Mouse (Mus musculus): ENCODE results near the gene Comt.
A peak's percentile ranks its signal among the peaks of the same experiment; 100 is the strongest.

The Comt gene

DNA sequence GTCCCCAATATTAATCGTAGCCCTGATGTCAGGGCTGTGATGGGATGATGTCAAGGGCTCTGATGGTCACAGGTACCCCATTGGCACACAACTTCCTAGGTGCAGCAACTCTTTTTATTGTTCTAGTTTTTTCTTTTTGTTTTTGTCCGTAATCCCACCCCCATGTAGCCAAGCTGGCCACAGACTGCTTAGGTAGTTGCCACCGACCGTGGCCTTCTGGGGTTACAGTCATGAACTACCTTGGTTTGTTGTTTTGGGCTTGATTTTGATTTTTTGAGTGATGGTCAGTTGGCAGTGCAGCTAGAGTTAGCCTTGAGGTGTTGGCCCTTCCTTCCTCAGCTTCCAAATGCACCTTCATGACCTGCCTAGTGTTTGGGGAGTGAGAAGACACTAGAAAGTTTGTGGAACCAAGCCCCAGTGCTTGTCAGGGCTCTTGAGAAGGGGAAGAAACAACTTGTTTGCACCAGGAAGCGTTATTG lies at the start of gene Comt:
TSS of gene Comt (minus strand) at position 51 of the 479 bp plus-strand sequence.
- DNase-seq (ENCODE audit: low spot score), result no peak

DNA sequence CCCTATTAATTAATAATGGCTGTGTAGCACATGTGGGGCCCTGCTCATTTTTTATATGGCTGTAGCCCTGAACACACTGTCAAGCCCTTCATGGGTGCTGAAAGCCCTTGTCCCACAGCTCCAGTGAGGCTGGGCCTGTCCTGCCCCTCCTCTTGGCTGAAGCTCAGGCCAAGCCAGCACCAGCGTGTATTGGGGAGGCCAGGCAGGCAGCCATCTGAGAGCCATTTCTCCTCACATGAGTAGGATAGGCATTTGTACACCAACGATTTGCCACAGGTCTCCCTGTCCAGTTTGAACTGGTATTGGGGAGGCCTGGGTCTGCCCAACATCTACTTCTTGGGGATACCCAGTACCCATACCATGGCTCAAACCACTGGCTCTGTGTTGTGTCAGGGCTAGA lies 47.4 kb upstream of the Comt start:
- DNase-seq (ENCODE audit: low spot score), result no peak

DNA sequence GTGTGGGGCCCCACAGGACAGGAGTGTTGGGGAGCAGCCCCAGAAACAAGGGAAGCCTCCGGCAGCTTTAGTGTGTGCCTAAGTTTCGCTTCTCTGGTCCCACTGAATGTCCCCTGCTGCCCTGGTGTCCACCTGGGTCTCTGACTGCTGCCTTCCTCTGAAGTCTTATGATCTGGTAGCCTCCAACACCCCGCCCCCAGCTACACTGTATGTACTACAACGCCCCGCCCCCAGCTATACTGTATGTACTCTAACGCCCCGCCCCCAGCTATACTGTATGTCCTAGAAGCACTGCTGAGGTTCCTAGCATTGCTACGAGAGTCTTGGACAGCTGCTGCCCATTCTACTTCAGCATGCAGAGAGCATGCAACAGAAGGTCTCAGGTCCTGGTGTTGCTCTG lies 46.3 kb upstream of the Comt start:
- no peak for DNase-seq (ENCODE audit: low spot score)

DNA sequence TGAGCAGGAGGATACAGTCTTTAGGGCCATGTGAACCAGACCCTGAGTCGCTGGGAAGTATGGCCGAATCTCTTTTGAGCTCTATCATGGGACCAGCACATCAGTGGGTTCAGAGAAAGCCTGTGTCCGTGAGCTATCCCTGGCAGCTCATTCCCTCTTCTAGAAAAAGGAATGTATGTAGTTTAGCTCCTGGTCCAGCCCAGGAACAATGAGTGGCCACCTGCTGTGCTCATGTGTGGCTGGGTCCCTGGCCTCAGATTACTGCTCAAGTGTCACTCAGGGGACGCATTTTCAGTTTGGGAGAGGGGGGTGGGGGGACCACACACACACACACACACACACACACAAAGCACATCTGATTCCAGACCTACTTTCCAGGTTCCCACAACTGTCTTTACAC lies 45.8 kb upstream of the Comt start:
- no peak for DNase-seq (ENCODE audit: low spot score)

DNA sequence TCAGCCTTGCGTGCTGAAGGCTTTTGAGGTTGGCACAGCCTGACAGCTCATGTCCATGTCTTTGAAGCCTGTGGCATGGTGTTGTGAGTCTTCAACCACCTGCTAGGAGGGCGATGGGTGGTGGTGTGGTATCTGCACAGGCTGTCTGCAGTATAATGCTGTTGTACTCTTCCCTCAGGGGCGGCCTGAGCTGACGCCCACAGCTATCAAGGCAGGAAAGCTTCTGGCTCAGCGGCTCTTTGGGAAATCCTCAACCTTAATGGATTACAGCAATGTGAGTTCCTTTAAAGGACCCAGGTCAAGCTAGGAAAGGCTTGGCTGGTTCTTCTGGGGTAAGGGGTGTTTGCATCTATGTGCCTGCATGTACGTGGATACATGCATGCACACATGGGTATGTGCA lies 45.3 kb upstream of the Comt start:
- DNase-seq (ENCODE audit: low spot score), result no peak

DNA sequence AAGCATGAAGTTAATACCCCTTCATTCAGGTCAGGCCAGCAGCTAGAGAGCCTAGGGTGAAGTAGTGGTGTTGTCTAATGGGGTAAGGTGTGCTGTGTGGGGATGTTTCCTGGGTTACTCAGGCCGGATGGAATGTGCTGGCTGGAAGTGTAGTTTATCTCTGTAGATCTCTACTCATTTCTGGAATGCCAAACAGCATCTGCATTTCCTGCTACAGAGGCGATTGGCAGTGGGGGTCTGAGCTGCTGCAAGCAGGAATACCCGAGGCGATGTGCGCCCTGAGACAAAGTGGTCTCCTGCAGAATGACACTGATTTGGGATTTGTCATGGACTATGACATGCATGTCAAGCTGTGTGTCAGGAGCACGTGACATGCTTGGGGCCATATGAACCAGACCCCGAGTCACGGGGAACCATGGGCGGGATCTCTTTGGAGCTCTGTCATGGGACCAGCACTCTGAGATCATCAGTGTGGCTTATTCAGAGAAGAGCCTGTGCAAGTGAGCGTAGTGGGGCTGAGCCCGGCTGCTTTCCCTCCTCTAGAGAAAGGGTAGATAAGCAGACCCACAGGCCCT lies 44.8 kb upstream of the Comt start:
- no peak for DNase-seq (ENCODE audit: low spot score)

DNA sequence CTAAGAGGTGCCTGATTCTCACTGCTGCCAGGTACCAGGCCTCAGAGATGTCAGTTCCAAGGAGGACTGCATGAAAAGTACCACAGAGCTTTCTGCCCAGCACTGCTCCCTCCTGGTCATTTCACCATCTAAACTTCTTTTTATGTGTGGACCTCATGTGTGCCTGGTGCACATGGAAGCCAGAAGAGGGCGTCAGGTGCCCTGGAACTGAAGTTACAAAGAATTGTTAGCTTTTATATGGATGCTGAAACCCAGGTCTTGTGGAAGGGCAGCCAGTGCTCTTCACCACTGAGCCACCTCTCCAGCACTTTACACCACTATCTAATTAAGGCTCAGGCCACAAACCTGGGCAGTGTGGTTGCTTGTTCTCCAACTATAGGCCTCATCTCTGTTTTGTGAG lies 44.2 kb upstream of the Comt start:
- DNase-seq (ENCODE audit: low spot score), result no peak

DNA sequence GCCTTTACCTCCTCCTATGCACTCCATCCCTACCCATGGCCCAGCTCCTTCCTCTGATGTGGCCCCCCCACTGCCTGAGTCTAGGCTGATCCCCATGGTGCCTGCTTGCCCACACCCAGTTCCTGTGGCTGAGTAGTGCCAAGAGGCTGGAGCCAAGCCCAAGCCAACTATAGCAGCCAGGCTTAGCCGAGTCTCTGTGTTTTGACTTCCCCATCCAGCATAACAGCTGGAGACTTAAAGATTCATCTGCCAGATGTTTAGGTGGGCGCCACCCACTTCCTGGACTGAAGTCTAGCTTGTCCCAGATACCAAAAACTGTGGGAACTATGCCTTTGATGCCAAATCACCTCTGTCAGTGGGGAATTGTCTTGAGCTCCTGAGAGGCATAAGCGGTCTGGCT lies 37.6 kb upstream of the Comt start:
- no peak for DNase-seq (ENCODE audit: low spot score)

DNA sequence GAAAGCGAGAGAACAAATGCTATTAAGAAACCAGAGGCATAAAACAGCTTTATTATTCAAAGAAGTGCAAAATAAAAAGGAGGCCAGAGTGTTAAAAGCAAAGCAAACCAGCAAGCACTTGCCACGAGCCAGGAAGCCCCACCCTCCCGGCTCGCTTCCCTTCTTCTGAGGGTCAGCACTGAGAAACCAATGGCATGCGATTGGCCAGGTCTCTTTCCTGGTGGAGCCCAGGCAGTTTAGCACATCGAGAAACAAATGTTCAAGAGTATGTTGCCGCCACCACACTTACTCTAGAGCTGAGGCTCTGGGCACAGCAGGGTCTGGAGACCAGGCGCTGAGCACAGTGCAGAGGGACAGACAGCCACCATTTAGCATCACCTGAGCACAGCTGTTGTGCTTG lies 35.9 kb upstream of the Comt start:
- no peak for DNase-seq (ENCODE audit: low spot score)

DNA sequence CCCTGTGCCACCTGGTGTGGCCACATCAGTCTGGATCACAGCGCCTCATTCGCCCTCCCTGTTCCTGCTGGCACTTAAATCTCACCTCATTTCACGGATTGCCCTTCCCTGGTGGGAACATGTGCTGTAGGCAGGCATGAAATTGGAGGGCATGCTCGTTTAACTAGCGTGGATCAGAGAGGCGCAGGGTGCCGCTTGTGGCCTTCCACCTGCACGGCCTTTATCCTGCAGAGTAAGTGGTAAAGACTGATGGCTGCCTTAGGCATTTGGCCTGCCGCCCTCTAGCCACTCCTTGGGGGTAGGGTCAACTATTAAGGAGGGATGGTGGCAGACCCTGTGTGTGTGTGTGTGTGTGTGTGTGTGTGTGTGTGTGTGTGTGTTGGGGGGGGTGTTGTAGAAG lies 35.4 kb upstream of the Comt start:
- no peak for DNase-seq (ENCODE audit: low spot score)

DNA sequence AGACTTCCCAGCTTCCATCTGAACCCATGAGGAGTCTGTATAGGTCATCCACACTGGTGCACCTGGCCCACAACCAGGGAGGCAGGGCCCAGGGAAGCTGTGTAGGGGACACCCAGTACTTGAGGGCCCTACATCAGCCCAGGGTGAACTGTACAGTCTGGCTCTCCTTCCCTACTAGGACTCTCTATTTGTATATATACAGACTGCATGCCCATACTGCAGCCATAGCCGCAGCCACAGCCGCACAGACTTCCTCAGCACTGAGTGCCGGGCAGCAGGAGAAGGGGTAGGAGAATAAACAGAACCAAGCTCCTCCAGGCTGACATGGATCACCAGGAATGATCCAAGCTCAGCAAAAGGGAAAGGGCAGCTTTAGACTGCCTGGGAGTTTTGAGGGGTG lies 34.2 kb upstream of the Comt start:
- no peak for DNase-seq (ENCODE audit: low spot score)

DNA sequence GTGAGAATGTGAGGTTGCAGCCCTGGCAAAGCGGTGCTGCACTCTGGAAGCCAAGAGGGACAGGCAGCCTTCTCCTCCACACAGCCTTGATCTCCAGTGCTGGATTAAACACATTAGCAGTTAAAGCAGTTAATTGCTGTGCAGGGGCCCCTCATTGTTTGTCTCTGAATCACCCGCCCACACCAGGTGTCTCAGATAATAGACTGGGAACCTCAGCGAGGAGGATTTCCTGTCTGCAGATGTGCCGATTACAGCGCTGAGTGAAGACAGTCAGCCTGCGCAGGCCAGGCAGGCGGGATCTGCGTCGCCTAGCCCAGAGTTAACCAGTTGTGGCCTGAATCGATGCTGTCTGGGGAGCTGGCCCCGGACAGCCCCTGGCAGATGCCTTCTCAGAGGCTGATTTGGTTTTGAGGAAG lies 33.3 kb upstream of the Comt start:
- no peak for DNase-seq (ENCODE audit: low spot score)

DNA sequence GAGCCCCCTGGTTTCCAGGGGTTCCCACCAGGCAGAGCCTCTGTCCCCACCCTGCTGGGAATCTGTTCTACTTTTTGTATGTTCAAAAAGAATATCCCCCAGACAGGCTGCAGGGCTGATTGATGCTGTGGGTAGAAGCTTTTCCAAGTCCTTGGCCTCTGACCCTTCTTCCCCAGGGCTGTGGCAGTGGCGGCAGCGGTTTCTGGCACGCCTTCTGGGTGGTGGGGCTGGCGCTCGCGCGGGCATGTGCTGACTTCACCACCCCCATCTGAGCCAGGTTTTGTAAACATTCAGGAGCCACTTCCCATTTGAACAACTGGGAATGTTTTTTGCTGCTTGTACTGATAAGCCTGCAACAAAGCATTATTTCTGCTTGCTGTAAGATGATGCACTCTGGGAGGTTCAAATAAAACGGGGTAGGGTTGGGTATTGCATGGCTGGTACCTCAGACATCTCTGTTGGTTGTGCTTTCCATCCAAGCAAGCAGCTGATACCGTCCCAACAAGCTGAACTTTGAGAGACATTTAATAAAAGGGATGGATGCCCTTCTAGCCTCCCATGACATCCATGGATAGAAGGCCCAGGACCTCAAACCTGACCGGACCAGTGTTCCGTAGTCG lies 32.8 kb upstream of the Comt start:
- no peak for DNase-seq (ENCODE audit: low spot score)

DNA sequence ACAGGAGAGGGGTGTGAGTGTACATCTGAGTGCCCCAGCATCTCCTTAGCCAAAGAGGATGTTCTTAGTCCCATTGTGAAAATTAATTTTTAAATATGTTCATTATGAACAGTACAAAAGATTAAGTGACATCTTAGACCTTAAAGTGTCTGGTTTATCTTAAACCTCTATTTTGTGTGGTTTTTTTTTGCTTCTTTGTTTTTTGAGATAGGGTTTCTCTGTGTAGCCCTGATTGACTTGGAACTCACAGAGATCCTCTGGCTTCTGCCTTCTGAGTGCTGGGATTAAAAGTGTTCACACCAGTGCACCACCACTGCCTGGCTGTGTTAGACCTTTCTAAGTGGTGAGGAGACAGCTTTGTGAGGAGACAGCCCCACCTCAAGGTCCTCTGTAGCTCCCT lies 32.0 kb upstream of the Comt start:
- no peak for DNase-seq (ENCODE audit: low spot score)

DNA sequence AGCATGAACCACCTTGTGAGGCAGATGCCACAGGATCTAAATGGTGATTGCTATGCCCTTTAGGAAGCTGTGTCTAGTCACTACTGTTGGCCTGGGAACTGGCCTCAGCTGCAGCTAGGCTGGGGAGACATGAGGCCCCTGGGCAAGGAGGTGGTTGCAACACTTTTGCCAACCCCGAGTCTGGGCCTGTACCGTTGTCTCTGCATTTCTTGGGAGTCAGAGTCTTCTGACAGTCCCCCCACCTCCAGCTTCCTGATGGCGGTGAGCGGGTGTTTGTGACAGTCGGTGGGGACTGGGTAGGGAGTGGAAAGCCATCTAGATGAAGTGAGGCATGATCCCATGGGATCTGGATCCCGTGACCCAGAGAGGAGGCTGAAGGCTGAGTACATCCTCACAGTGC lies 28.8 kb upstream of the Comt start:
- DNase-seq (ENCODE audit: low spot score), result no peak

DNA sequence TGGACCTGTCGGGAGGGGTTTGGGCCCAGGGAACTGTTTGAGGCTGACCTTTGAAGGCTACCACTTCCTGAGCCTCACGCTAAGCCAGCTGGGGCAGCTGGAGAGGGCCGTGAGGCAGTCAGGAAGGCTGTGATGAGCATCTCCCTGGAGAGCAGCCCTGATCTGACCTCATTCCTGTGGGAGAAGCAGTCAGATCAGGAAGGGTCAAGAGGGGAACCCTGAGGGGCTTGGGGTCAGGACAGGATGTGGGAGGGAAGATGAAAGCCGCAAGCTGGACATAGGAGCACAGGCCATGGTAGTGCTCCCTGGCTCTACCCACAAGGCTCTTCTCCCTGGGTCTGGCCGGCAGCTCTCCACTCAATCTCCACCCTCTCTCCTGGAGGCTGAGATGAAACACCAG lies 27.2 kb upstream of the Comt start:
- no peak for DNase-seq (ENCODE audit: low spot score)

DNA sequence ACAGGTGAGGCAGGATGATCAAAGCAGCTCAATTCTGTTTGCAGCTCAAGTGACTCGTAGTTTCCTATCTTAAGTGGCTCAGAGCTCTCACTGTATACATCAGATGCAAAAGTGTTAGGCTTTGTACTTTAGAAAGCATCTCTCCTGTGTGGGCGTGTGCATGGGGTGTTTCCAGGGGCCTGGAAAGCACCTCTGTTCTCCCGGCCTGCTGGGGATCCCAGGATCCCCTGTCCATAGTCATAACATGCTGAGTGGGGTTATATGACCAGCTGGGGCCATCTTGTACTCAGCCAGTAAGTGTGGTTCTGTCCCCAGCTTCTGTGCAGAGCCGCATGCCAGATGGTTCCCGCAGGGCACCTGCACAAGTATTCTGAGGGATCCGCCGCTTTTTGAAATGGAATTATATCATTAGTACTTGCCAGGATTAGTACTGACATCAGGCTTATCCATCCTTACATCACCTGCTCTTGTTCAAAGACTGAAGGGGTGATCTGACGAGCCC lies 25.8 kb upstream of the Comt start:
- DNase-seq (ENCODE audit: low spot score), result peak; percentile 49

DNA sequence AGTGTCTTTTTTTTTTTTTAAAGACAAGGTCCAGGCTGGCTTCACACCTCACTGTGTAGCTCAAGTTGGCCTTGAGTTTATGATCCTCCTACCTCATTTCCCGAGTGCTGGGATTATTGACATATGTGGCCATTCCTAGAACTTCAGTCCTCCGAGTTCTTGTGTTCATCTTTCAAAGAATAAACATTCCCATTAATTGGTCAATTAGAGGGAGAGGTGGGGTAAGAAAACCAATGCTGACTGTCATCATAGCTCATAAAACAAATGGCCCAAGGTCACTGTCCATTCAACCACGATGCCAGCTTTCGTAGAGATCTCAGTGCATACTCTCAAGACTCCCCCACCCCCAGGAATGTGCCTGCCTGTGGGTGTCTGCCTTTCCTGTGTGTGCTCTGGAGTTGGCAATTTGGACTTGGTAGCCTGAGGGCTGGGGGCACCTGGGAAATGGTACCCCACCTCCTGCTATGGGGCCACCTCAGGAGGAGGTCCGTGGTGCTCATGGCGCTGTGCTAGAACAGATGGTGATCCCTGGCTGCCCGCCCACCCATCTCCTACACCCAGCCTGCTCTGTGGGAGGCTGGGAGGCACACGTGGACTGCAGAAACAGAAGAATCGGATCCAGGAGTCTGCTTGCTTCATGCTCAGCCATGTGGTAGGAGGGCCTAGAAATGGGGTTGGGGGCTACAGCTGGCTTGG lies 25.0 kb upstream of the Comt start:
- peak; percentile 78 for DNase-seq (ENCODE audit: low spot score)

DNA sequence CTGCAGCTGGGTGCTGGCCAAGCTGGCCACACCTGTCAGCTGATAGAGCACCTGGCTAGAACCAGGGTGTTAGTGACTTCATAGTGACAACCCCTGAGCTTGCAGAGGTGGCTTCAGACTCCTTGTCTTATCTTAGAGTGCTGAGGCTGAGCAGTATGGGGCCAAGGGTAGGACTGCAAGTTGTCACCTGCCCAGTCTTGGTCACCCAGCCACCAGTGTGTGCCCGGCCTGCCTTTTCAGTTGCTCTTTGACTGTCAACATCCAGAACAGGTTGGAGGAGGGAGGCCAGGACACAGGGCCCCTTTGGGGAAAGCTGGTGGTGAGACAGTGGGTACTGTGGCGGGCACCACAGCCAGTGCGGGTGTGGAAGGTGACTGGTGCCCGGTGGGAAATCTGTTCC lies 22.4 kb upstream of the Comt start:
- no peak for DNase-seq (ENCODE audit: low spot score)

DNA sequence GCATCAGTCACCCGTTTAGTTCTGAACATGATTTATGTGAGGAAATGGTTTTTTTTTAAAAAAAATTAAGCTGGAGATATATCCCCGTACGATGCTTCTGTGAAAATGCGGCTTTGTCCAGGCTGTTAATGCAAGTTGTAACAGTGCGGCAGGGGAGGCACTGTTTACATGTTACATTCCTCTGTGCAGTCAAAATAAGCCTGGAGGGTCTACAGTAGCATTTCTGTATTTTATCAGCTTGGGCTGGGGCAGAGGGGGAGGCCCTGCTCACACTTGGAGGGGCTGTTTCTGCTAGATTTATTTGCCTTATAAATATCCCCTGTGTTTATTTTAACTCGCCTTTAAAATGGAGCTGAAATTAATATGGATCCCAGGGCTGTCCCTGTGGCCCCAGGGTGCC lies 21.5 kb upstream of the Comt start:
- no peak for DNase-seq (ENCODE audit: low spot score)

DNA sequence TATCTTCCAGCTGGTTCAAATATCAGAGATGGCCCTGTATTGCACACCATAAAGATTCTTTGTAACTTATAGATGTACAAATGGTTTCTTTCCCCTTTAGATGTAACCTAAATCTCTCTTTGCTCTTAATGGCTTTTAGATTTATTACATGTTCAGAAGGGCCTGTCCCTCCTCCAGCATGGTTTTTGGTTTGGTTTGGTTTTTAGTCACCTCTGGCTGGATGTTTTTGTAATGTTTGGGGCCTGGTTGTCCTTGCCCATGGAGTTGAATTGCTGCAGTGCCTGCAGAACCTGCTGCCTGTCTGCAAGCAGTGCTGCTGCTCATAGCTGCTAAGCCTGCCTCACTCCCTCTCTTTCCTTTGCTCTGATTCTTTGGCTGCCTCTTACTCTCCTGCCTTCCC lies 20.6 kb upstream of the Comt start:
- no peak for DNase-seq (ENCODE audit: low spot score)

DNA sequence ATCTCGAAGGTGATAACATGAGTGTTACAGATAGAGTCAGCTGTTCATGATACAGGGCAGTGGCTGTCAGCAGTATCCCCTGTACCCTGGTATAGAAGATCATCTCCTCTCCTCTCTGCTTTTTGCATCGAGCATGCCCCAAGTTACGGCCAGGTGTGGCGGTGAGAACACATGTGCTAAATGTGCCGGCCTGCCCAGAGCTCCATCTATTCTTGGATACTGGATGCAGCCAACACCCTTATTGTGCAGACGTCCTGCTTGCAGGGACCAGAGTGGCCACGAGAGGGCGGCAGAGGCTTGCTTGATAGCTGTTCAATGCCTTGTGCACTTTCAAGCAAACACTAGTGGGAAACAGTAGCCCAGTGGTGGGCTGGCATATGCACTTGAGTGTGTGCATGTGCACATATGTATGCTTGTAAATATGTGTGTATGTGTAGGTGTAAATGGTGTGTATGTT lies 16.8 kb upstream of the Comt start:
- DNase-seq (ENCODE audit: low spot score), result peak; percentile 99

DNA sequence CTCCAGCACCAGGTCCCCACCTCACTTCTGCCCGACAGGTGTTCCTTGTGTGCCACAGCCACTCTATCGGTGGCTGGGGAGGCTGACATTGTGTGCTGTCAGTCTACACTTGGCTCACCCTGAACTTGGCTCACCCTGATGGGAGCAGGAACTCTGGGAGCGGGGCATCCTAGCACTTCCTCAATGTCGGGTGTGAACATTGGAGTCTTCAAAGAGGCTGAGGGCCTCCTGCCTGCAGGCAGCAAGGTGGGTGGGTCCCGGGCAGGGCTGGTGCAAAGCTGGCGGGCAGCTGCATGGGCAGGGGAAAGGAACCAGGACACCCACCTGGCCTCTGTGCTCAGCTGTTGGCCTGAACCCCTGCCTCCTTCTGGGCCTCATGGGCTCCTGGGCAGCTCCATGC lies 9.5 kb upstream of the Comt start:
- no peak for DNase-seq (ENCODE audit: low spot score)
